Mouse (Mus musculus): ENCODE results near the gene Slc4a8.

The Slc4a8 gene

DNA sequence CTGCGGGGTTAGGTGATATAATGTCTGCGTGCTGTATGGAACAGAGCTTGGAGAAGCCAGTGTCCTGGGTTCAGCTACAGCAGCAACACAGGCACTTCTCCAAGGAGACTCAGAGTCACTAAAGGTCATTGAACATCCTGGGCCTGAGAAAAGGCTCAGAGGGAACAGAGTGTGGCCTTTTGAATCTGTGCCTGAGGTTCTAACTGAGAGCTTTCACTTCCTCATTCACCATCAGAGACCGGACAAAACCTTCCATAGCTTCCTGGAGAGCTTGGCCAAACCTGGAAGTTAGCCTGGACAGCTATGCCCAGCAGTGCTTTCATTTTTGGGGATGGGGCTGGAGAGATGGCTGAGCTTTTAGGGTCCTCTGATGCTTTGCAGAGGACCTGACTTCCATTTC, 23.9 kb upstream of the Slc4a8 start:
- in situ Hi-C loops (cut with MboI; ENCODE audit: low pct_unique_long_range_greater_than_20kb in 1 of 2, low sequenced_read_pairs in 2 of 2, unreplicated experiment in 1 of 2) = no loop called here

DNA sequence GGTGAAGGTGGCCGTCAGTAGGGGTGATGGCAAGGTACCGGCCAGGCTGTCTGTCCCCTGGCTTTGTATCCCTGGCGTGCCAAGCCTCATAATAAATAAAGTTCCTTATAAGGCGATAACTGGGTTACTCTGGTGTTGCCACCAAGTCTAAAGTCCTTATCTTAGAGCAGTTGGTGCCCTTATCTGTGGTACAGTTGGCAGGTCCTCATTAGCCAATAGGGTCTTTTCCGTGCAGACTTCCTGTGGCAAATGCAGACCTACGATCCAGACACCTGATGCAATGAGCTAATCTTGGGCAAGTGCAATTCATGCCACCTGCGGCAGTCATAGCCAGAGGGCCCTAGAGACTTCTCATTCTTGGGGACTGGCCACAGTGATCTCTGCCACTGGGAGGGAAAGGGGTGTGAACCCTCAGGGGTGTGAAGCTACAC, 23.2 kb upstream of the Slc4a8 start:
- in situ Hi-C loops (cut with MboI; ENCODE audit: low pct_unique_long_range_greater_than_20kb in 1 of 2, low sequenced_read_pairs in 2 of 2, unreplicated experiment in 1 of 2) = no loop called here

DNA sequence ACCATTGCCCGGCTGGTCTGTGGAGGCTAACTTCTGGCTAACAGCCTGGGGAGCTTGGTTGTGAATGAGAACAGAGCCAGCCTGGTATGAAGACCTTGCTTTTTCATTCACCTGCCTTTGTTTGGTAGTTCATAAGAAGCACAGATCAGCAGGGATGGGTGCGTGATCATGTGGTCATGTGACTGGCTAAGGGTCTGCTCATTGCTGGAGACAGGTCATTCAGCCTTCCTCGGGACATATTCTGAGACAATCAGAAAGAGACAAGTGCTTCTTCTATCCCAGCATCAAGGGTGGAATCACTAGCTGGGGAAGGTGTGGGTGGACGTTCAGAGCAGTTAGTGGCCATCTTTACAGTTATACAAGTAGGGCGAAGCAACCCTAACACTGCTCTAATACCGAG, 22.1 kb upstream of the Slc4a8 start:
- in situ Hi-C loops (cut with MboI; ENCODE audit: low pct_unique_long_range_greater_than_20kb in 1 of 2, low sequenced_read_pairs in 2 of 2, unreplicated experiment in 1 of 2) = no loop called here

DNA sequence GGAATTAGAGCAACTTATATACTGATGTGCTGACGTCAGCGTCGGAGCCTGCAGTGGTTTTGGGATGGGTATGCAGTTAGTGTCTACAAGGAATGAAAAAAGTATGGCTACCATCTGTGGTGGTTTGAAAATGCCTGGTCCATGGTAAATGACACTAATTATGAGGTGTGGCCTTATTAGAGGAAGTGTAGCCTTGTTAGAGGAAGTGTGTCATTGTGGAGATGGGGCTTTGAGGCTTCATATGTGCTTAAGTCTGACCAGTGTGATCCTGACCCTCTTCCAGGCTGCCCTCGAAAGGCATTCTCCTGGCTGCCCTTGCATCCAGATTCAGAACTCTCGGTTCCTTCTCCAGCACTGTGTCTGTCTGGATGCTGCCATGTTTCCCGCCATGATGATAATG, 18.3 kb upstream of the Slc4a8 start:
- in situ Hi-C loops (cut with MboI; ENCODE audit: low pct_unique_long_range_greater_than_20kb in 1 of 2, low sequenced_read_pairs in 2 of 2, unreplicated experiment in 1 of 2) = no loop called here

DNA sequence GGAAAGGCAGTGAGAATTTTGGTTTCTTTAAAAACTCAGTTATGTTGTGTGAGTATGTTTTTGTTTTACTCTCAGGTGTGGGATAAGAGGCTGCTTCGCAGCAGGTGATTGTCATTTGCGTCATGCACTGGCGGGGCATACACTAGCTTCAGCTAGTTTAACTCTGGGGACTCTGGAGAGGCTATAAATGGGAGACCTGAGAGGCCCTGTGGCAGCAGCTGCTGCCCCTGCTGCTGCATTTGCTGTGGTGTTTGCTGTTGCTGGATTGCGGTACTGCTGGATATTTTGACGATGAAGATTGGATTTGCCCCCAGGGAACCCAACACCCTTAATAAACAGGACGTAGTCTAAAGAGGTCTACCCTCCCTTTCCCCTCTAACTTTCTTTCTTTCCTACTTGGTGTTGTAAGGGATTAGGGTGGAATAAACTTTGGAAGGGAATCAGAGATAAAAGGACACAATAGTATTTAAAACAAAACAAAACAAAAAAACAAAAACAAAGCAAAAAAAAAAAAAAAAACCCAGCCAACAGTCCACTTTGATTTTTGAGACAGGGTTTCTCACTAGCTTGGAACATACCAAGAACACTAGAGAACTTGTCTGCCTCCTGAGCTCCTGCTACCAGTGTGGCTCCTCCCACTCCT, 14.9 kb upstream of the Slc4a8 start:
- in situ Hi-C loops (cut with MboI; ENCODE audit: low pct_unique_long_range_greater_than_20kb in 1 of 2, low sequenced_read_pairs in 2 of 2, unreplicated experiment in 1 of 2) = no loop called here

DNA sequence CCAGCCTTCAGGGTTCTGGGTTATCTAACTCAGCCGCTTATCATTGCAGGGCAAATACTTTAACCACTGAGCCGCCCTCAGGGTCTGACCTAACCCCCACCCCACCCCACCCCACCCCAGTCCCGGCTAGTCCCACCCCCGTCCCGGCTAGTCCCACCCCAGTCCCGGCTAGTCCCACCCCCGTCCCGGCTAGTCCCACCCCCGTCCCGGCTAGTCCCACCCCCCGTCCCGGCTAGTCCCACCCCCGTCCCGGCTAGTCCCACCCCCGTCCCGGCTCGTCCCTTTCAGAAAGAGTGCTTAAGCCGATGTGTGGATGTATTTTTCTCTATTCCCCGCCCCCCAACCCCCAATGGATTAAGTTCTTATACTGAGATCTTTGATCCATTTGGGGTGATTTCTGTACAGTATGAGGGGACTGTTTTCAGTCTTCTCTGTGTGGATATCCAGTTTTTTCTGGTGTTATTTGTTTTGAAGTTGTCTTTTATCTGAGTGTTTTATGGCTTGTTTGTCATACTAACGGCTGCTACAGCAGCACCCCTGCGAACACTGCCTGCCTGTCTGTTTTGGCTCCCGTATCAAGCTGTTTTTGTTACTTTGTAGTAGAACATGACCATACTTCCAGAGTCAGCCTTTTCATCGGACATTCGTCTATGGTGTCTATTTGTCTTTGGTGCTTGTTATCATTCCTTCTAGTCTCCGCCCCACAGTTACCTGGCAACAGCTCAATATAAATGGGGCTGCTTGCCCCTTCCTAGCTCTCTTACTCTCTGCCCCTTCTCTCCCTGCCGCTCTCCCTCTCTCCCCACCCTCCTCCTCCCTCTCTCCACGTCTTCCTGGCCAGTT, 14.2 kb upstream of the Slc4a8 start:
- in situ Hi-C loops (cut with MboI; ENCODE audit: low pct_unique_long_range_greater_than_20kb in 1 of 2, low sequenced_read_pairs in 2 of 2, unreplicated experiment in 1 of 2) = no loop called here

DNA sequence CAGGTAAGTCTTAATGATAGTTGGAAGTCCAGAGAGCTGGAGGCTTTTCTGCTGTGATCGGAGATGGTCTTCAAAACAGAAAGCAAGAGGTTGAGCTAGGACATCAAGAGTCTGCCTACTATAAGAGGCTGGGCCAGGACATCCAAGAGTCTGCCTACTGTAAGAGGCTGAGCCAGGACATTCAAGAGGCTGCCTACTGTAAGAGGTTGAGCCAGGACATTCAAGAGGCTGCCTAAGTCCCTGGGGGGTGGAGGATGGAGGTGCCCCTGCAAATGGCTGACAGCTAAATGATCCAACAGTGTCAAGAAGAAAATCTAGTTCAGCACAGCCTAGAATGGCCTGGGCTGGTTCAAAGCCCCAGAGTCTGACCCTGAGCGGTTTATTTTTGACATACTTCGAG, 13.0 kb upstream of the Slc4a8 start:
- in situ Hi-C loops (cut with MboI; ENCODE audit: low pct_unique_long_range_greater_than_20kb in 1 of 2, low sequenced_read_pairs in 2 of 2, unreplicated experiment in 1 of 2) = no loop called here

DNA sequence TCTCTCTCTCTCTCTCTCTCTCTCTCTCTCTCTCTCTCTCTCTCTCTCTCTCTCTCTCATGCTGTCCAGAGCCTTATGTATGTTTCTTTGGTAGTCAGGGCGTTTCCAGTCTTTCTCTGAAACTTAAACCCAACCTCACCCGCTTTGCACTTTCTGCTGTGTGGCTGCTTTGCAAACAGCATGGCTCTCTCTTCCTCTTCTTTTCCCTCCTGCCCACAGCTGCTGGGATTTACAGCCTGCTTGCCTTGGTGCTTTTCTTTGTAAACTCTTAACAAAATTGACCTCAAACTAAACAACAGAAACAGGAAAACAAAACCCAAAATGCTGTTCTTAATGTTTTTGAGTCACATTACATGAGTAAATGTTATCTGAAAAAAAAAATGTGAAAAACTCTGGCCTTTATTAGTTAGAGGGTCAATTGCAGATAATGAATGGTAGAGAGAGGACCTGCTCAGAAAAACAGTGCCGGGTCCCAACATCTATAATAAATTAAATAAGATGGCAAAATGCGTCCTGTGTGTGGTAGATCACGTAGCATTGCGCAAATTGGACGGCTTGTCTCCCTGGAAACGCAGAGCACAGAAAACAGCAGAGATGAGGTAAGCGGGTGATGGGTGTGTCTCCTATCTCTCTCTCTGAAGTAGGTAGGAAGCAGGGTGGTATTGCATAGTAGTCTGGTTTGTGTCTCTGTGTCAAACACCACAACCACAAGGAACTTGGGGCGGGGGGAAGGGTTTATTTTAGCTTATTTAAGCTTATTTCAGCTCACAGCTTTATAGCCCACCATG, 11.6 kb upstream of the Slc4a8 start:
- in situ Hi-C loops (cut with MboI; ENCODE audit: low pct_unique_long_range_greater_than_20kb in 1 of 2, low sequenced_read_pairs in 2 of 2, unreplicated experiment in 1 of 2) = no loop called here

DNA sequence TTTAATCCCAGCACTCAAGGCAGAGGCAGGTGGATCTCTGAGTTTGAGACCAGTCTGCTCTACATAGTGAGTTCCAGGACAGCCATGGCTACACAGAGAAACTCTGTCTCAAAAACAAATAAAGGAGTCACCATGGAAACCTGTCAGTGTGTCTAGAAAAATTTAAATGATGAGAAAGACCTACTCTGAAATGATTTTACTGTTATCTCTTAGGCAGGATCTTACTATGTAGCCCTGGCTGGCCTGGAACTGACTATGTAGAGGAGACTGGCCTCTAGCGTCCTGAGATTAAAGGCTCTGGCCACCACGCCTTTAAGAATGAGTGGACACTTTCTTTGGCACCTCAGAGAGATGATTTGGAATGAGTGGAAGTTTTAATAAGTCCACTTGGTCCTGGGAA, 9.1 kb upstream of the Slc4a8 start:
- in situ Hi-C loops (cut with MboI; ENCODE audit: low pct_unique_long_range_greater_than_20kb in 1 of 2, low sequenced_read_pairs in 2 of 2, unreplicated experiment in 1 of 2) = no loop called here

DNA sequence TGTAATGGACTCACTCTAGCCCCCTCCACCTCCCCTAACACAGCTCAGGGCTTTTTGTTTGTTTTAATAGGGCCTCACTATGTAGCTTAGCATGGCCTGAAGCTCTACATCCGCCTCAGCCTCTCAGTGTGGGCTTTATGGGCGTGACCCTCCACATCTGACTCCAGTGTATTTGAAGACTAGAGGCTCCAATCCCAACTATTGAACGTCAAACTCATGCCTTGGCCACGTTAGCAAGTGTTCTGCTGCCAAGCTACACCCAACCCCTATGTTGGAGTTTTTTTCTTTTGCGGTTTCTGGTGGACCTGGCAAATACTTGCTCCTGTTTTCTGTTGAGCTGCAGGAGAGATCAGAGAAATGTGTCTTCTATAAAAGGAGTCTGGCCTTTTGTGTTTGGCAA, 8.5 kb upstream of the Slc4a8 start:
- in situ Hi-C loops (cut with MboI; ENCODE audit: low pct_unique_long_range_greater_than_20kb in 1 of 2, low sequenced_read_pairs in 2 of 2, unreplicated experiment in 1 of 2) = no loop called here

DNA sequence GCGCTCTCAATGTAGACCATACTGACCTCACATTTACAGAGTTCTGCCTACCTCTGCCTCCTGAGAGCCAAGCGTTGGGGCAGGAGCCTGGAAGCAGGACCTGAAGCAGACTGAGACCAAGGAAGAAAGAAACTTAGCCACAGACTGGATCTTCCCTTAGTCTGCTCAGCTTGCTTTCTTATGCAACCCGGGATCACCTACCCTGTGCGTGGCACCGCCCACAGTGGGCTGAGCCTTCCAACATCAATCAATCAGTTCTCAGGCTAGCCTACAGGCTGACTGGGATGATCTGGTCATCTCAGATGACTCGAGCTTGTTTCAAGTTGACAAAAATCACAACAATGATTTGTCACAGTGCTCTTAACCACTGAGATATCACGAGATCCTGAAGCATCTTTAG, 7.5 kb upstream of the Slc4a8 start:
- in situ Hi-C loops (cut with MboI; ENCODE audit: low pct_unique_long_range_greater_than_20kb in 1 of 2, low sequenced_read_pairs in 2 of 2, unreplicated experiment in 1 of 2) = no loop called here

DNA sequence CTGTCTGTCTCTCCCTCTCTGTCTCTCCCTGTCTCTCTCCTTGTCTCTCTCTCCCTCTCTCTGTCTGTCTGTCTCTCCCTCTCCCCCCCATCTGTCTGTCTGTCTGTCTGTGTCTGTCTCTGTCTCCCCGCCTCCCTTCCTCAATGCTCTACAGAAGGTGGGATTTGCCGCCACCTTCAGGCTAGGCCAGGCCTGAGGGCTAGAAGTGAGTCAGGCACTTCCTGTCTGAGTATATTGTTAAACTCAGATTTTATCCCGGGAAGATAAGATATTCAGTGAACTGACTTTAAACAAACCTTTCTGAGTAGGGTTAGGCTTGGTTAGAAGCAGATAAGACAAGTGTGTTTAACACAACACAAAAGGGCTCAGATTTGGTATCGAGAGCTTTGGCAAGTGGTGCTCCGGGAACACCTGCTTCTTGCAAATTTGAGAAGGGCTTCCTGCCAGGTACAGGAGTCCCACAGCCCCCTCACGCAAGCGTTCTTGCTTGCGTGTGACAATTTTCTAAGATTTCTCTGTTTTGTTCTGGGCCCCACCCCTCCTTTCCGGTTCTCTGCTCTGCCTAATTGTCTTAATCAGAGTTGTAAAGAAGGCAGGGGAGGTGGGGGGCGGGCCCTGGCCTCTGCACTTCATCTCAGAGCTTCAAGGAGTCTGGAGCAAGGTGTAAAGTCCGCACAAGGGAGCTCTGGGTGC, 6.6 kb upstream of the Slc4a8 start:
- in situ Hi-C loops (cut with MboI; ENCODE audit: low pct_unique_long_range_greater_than_20kb in 1 of 2, low sequenced_read_pairs in 2 of 2, unreplicated experiment in 1 of 2) = no loop called here

DNA sequence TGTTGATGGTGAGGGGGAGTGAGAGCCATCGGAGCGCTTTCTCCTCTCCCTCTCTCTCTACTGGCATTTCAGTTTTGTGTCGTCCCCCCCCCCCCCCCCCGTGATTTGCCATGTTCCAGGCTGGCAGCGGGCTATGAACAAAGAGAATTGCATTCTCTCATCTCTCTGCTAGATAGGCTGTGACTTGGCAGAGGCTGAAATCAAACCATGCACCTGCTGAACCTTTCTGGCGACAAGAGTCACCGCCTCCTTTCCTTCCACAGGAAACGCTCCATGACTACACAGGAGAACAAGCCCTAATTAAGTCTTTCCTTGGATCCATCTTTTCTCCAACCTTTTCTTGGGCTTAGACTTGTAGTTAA, 6.1 kb upstream of the Slc4a8 start:
- in situ Hi-C loops (cut with MboI; ENCODE audit: low pct_unique_long_range_greater_than_20kb in 1 of 2, low sequenced_read_pairs in 2 of 2, unreplicated experiment in 1 of 2) = no loop called here

DNA sequence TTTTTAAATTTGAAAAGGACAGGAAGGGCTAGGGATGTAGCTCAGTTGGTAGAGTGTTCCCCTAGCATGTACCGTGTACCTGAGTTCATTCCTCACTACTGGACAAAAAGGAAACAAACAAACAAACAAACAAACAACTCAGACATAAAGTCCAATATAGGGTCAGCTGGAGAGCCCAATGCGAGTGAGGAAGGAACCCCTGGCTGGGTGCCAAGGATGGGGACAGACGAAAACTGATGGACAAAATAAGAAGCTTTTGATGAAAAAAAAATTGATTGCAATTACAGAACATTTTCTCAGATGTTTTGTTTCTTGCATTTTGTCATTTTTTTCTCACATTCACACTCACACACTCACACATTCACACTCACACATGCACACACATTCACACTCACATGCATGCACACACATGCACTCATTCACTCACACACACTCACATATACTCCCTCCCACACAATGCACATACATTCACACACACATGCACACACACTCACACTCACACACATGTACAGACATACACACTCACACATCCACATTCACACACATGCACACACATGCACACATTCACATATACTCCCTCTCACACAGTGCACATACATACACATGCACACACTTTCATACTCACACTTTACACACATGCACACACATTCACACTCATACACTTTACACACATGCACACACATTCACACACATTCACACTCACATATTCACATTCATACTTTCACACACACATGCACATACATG, 5.5 kb upstream of the Slc4a8 start:
- in situ Hi-C loops (cut with MboI; ENCODE audit: low pct_unique_long_range_greater_than_20kb in 1 of 2, low sequenced_read_pairs in 2 of 2, unreplicated experiment in 1 of 2) = no loop called here

DNA sequence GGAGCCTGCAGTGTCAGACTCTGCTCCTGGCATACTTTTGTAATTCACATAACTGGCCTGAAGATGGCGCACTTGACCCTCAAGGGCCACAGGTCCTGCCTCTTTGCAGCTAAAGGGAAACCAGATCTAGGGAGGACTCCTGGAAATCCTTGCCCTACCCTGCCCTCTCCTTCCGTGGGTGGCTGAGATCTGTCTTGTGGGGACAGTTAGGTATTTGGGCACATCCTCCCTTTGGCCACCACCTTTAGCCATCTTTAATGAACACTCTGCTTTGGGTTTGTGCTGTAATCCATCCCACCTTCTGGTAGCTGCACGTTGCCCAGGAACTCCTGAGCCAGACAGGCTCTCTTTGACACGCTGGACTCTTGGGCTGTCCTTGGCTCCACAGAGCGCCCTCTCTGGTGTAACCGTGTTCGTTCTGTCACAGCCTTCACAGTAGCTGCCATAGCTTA, 4.0 kb upstream of the Slc4a8 start:
- in situ Hi-C loops (cut with MboI; ENCODE audit: low pct_unique_long_range_greater_than_20kb in 1 of 2, low sequenced_read_pairs in 2 of 2, unreplicated experiment in 1 of 2) = no loop called here

DNA sequence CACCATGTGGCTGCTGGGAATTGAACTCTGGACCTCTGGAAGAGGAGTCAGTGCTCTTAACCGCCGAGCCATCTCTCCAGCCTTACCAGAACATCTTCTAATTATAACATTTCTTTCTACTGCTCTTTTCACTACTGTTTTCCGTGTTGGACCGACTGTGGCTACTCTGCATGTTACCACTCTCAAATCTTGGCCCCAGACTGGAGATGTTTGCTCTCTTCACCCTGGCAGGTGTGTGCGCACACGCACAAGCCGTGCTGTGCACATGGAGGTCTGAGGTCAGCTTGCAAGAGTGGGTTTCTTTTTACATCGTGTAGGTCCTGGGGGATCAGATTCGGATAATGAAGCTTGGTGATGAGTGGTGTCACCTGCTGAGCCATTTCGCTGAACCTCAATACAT, 2.3 kb upstream of the Slc4a8 start:
- in situ Hi-C loops (cut with MboI; ENCODE audit: low pct_unique_long_range_greater_than_20kb in 1 of 2, low sequenced_read_pairs in 2 of 2, unreplicated experiment in 1 of 2) = no loop called here

DNA sequence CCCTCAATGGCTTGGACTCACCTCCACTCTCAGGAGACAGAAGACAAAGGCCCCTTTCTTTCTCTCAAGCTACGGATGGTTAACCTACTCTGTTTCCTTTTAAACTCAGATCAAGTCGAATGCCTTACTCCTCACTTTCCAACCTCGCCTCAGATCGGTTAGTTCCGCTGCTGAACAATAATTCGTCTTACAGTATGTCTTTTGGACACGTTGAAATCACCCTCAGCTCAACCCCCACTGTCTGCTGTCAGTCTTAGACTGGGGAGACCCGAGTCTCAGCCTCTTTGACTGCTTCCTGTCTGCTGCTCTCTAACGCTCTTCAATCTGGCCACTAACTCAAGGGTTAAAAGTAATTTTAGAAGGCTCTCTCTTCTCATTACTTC, 520 bp upstream of the Slc4a8 start:
- in situ Hi-C loops (cut with MboI; ENCODE audit: low pct_unique_long_range_greater_than_20kb in 1 of 2, low sequenced_read_pairs in 2 of 2, unreplicated experiment in 1 of 2) = no loop called here

DNA sequence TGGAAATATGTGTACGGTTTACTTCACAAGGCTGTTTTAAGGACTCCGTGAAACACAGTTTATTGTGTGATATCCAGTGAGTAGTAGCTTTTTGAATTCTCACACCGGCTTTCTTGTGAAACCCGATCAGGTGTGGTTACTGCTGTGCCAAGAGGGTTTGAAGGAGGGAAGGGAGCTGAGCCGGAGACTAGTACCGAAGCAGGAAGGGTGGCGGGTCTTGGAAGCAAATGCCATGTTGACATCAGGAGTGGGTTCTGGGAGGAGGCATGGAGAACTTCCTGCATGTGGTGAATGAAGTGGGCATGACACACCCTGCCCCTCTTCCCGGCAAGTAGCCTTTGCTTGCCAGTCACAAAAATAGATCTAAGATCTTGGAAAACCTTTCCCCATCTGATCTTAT, 1.1 kb downstream of the Slc4a8 start:
- in situ Hi-C loops (cut with MboI; ENCODE audit: low pct_unique_long_range_greater_than_20kb in 1 of 2, low sequenced_read_pairs in 2 of 2, unreplicated experiment in 1 of 2) = no loop called here

Measured in mouse embryonic stem cell (cell line).